Mouse (Mus musculus) hindbrain, embryonic 10.5 days (tissue): ENCODE results near the gene Olfr78. TPM values are rescaled to one million over a fixed set of nuclear protein-coding genes. Genes with fewer than 3 reads are reported as not detected.

Experiments used
- DNase-seq: peaks from one replicate; pipeline ENCODE4 v3.0.0-alpha.2; 2017; ENCODE audit warnings: low spot score
- H3K27ac ChIP-seq: fragments of 300-500 bp; sonication (generic); 2 replicates; pipeline ENCODE4 v1.5.1; 2016; ENCODE audit warnings: mild to moderate bottlenecking, moderate library complexity
- H3K27me3 ChIP-seq: fragments of 300-500 bp; sonication (generic); 2 replicates; pipeline ENCODE4 v1.6.1; 2016; ENCODE audit warnings: mild to moderate bottlenecking; ENCODE audit not compliant: poor library complexity, insufficient read depth, severe bottlenecking
- H3K36me3 ChIP-seq: fragments of 300-500 bp; sonication (generic); 2 replicates; pipeline ENCODE4 v1.6.1; 2016; ENCODE audit warnings: mild to moderate bottlenecking, moderate library complexity
- H3K4me1 ChIP-seq: fragments of 300-500 bp; sonication (generic); replicated peaks from 2 replicates; pipeline ENCODE4 v1.6.1; 2016; ENCODE audit warnings: mild to moderate bottlenecking
- H3K4me3 ChIP-seq: fragments of 300-500 bp; sonication (generic); 2 replicates; pipeline ENCODE4 v1.5.1; 2016; ENCODE audit warnings: mild to moderate bottlenecking, moderate library complexity
- H3K9me3 ChIP-seq: fragments of 300-500 bp; sonication (generic); 2 replicates; pipeline ENCODE4 v1.6.1; 2016; ENCODE audit warnings: mild to moderate bottlenecking, moderate library complexity
- WGBS: fragments of 180-500 bp; shearing (Covaris S2); methylation state at CpG from one replicate; pipeline ENCODE4 v1.1.7; 2016; 5-methylcytosine and 5-hydroxymethylcytosine counted together
- polyA plus RNA-seq: library from polyadenylated mRNA; unstranded; fragments of >200 nt; fragmentation: Nextera tagmentation; extraction: Ambion mirVana; gene quantifications from 2 replicates; pipeline ENCODE4 v1.2.1, GENCODE M21; 2016

Olfr78 gene
- 0.07 TPM in 1 of 2 replicates, not detected in the other for polyA plus RNA-seq

GRCm38 (mm10) chr7:102759266-102759665 is at the start of gene Olfr78, which contains the start of gene Olfr560:
Gene Olfr78 (minus strand): TSS chr7:102759471.
Gene Olfr560 (minus strand): TSS chr7:102759366.
- H3K4me3 ChIP-seq = no peak within 1 kb of the TSS
- WGBS = 83% methylated on average over 4 of the region's 4 CpGs
- H3K4me1 ChIP-seq = no peaks in the 10 kb centered on the region
- no peaks in the 10 kb centered on the region for H3K36me3 ChIP-seq
- H3K9me3 ChIP-seq = no peaks in the 10 kb centered on the region
- no peak within 1 kb of the TSS for H3K27ac ChIP-seq
- H3K27me3 ChIP-seq = no peaks in the 10 kb centered on the region
- DNase-seq = no peak

- Histone ChIP-seq H3K27me3 (no peaks in the 10 kb centered on the region), H3K4me3 (no peak within 1 kb of the TSS), H3K27ac (no peak within 1 kb of the TSS), H3K9me3 (no peaks in the 10 kb centered on the region), H3K4me1 (no peaks in the 10 kb centered on the region), H3K36me3 (no peaks in the 10 kb centered on the region)
- DNase-seq = no peak
These were observed 43.9 kb upstream of the Olfr78 start, which contains the start of gene Olfr564 for GRCm38 (mm10) chr7:102803180-102803579. Gene Olfr564 (plus strand): TSS chr7:102803480.

GRCm38 (mm10) chr7:102770921-102771320 is 11.7 kb upstream of the Olfr78 start, which contains the start of gene Olfr561:
Gene Olfr561 (plus strand): TSS chr7:102771221.
- Histone ChIP-seq H3K4me1 (no peaks in the 10 kb centered on the region), H3K27me3 (no peaks in the 10 kb centered on the region), H3K9me3 (no peaks in the 10 kb centered on the region), H3K4me3 (no peak within 1 kb of the TSS), H3K36me3 (no peaks in the 10 kb centered on the region), H3K27ac (no peak within 1 kb of the TSS)
- 82% methylated on average over 2 of the region's 2 CpGs for WGBS
- no peak for DNase-seq

GRCm38 (mm10) chr7:102752086-102752485 is 7.2 kb downstream of the Olfr78 start:
- DNase-seq = no peak
- Histone ChIP-seq H3K9me3 (no peaks in the 10 kb centered on the region), H3K4me1 (no peaks in the 10 kb centered on the region), H3K27me3 (no peaks in the 10 kb centered on the region), H3K4me3 (no peak overlapping the region), H3K36me3 (no peaks in the 10 kb centered on the region), H3K27ac (no peak overlapping the region)
- 21% methylated on average over 1 of the region's 1 CpGs for WGBS

GRCm38 (mm10) chr7:102737705-102738104 is 21.6 kb downstream of the Olfr78 start:
- no peaks in the 10 kb centered on the region for H3K9me3 ChIP-seq
- no peak overlapping the region for H3K27ac ChIP-seq
- H3K4me1 ChIP-seq = no peaks in the 10 kb centered on the region; the same call in 1 of the 2 replicates
- 61% methylated on average over 2 of the region's 2 CpGs for WGBS
- no peak for DNase-seq
- no peaks in the 10 kb centered on the region for H3K36me3 ChIP-seq
- H3K4me3 ChIP-seq = no peak overlapping the region
- H3K27me3 ChIP-seq = no peaks in the 10 kb centered on the region

GRCm38 (mm10) chr7:102733793-102734192 is 25.5 kb downstream of the Olfr78 start:
- H3K4me3 ChIP-seq = no peak overlapping the region
- DNase-seq = no peak
- no peak overlapping the region for H3K27ac ChIP-seq
- no peaks in the 10 kb centered on the region for H3K4me1 ChIP-seq
- H3K36me3 ChIP-seq = no peaks in the 10 kb centered on the region
- H3K9me3 ChIP-seq = no peaks in the 10 kb centered on the region
- H3K27me3 ChIP-seq = no peaks in the 10 kb centered on the region
- WGBS = 57% methylated on average over 1 of the region's 1 CpGs

- Histone ChIP-seq H3K4me1 (no peaks in the 10 kb centered on the region), H3K27ac (no peak within 1 kb of the TSS), H3K27me3 (no peaks in the 10 kb centered on the region), H3K9me3 (no peaks in the 10 kb centered on the region), H3K36me3 (no peaks in the 10 kb centered on the region), H3K4me3 (no peak within 1 kb of the TSS)
- DNase-seq = no peak
These were observed 31.9 kb downstream of the Olfr78 start, which contains the start of gene Olfr559 for GRCm38 (mm10) chr7:102727391-102727790. Gene Olfr559 (minus strand): TSS chr7:102727491.

- H3K27me3 ChIP-seq = no peaks in the 10 kb centered on the region
- no peaks in the 10 kb centered on the region for H3K36me3 ChIP-seq
- WGBS = 55% methylated on average over 1 of the region's 1 CpGs
- no peak within 1 kb of the TSS for H3K27ac ChIP-seq
- DNase-seq = no peak
- no peak within 1 kb of the TSS for H3K4me3 ChIP-seq
- H3K9me3 ChIP-seq = no peaks in the 10 kb centered on the region
- no peaks in the 10 kb centered on the region for H3K4me1 ChIP-seq
These were observed 40.3 kb downstream of the Olfr78 start, which contains the start of gene Olfr33 for GRCm38 (mm10) chr7:102718970-102719369. Gene Olfr33 (minus strand): TSS chr7:102719070.

GRCm38 (mm10) chr7:102701915-102702314 is 57.4 kb downstream of the Olfr78 start, which contains the start of gene Olfr558:
Gene Olfr558 (plus strand): TSS chr7:102702215.
- H3K4me3 ChIP-seq = no peak within 1 kb of the TSS
- no peak for DNase-seq
- H3K36me3 ChIP-seq = no peaks in the 10 kb centered on the region
- H3K9me3 ChIP-seq = no peaks in the 10 kb centered on the region
- H3K27ac ChIP-seq = no peak within 1 kb of the TSS
- H3K27me3 ChIP-seq = no peaks in the 10 kb centered on the region
- no peaks in the 10 kb centered on the region for H3K4me1 ChIP-seq

GRCm38 (mm10) chr7:102698461-102698860 is 60.8 kb downstream of the Olfr78 start:
- DNase-seq = no peak
- 85% methylated on average over 7 of the region's 7 CpGs for WGBS
- no peaks in the 10 kb centered on the region for H3K27me3 ChIP-seq
- no peak overlapping the region for H3K4me3 ChIP-seq
- no peaks in the 10 kb centered on the region for H3K4me1 ChIP-seq
- no peaks in the 10 kb centered on the region for H3K9me3 ChIP-seq
- H3K27ac ChIP-seq = no peak overlapping the region
- no peaks in the 10 kb centered on the region for H3K36me3 ChIP-seq

- H3K27ac ChIP-seq = no peak within 1 kb of the TSS
- no peaks in the 10 kb centered on the region for H3K27me3 ChIP-seq
- WGBS = 78% methylated on average over 5 of the region's 5 CpGs
- no peaks in the 10 kb centered on the region for H3K9me3 ChIP-seq
- no peaks in the 10 kb centered on the region for H3K4me1 ChIP-seq
- DNase-seq = peak; percentile 12
- no peaks in the 10 kb centered on the region for H3K36me3 ChIP-seq
- H3K4me3 ChIP-seq = no peak within 1 kb of the TSS
These were observed 63.7 kb downstream of the Olfr78 start, which contains the start of gene Olfr557 for GRCm38 (mm10) chr7:102695358-102696125. Gene Olfr557 (plus strand): TSS chr7:102695910.
